In the genomic region with DNA sequence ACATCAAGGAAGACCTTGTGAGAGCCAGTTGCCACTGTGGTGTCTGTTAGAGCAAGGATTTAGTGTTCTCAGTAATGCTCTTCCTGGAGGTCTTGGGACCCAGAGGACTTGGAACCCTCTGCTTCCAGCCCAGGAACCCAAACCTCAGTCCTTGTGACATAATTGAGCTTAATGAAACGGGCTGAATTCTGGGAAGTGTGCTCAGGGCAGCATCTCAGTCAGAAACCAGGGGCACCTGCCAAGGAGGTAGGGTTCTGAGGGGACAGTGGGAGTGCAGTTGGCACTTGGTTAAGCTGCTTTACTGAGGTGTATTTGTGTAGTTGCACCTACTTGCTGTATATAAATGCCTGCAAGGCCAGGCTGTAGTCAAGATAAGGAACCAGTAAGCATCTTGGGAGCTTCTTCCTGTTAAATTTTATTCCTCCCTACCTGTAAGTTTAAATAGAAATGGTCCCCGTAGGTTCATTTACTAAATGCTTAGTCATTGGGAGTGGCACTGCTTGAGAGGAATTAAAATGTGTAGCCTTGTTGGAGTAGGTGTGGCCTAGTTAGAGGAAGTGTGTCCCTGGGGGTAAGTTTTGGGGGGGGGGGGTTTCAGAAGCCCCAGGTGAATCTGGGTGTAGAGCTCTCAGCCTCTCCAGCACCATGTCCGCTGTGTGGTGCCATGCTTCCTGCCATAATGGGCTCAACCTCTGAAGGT, we compare ENCODE assay signal across 21 mouse cellular contexts. TPM values are rescaled to one million over a fixed set of nuclear protein-coding genes. Genes with fewer than 3 reads are reported as not detected.
DNase-seq lines count a peak whose midpoint lies in the region; ATAC-seq and TF ChIP-seq lines count a peak whose summit lies in the region.
"Had no signal": no experiment of that assay in that cellular context is flagged by ENCODE, and none has a peak within 500 bp of the region (broad histone marks: within the 10 kb centered on the region; RNA-seq: fewer than 3 reads in every experiment).

No protein-coding gene starts in this region.

- no peak for TF ChIP-seq POLR2A in bone marrow, adult 2 months (IDR thresholded peaks at IDR 0.05; ENCODE audit: borderline replicate concordance, control insufficient read depth, low read depth, low read length)

- no peak for ATAC-seq in liver, embryonic 13.5 days (ENCODE audit: low read depth)
- ATAC-seq: activated CD4-positive, CD25-positive, alpha-beta regulatory T cell, adult 4 months; CD4-positive, CD25-positive, alpha-beta regulatory T cell, adult 4 months; intestine, postnatal 0 days had no signal

- 50% methylated on average over 3 of the region's 3 CpGs for WGBS in bone marrow, adult 2 months
- 51% methylated on average over 3 of the region's 3 CpGs for WGBS in liver, embryonic 13.5 days (ENCODE audit: insufficient replicate concordance)

- no peak overlapping the region for H3K4me2 ChIP-seq in liver, embryonic 13.5 days
- H3K4me2 ChIP-seq: forebrain, embryonic 12.5 days; hindbrain, embryonic 13.5 days; midbrain, embryonic 11.5 days; neural tube, embryonic 13.5 days had no signal

- peak overlapping the region; percentile 26; the same call in 1 of the 2 replicates for H3K9ac ChIP-seq in ES-E14 (ENCODE audit: insufficient read depth, low read depth, low read length, poor library complexity, severe bottlenecking)
- no peak overlapping the region for H3K9ac ChIP-seq in liver, embryonic 13.5 days
- H3K9ac ChIP-seq: forebrain, embryonic 12.5 days; hindbrain, embryonic 13.5 days; neural tube, embryonic 13.5 days had no signal

- peaks cover 10 to 21% of the 10 kb centered on the region in 2 experiments for H3K4me1 ChIP-seq in ES-E14 (ENCODE audit: control insufficient read depth in 2 of 2, insufficient read depth in 2 of 2, low read length in 2 of 2, poor library complexity in 1 of 2)
- peaks cover 6% of the 10 kb centered on the region for H3K4me1 ChIP-seq in bone marrow, adult 2 months (ENCODE audit: control insufficient read depth, insufficient read depth, low read length)
- peaks cover 71% of the 10 kb centered on the region for H3K4me1 ChIP-seq in liver, embryonic 13.5 days (replicated peaks)

- H3K4me3 ChIP-seq in ES-E14 (ENCODE audit: insufficient read depth in 1 of 2, low read depth in 1 of 2, low read length in 2 of 2, poor library complexity in 1 of 2, severe bottlenecking in 1 of 2), result no peak overlapping the region
- no peak overlapping the region for H3K4me3 ChIP-seq in bone marrow, adult 2 months (replicated peaks; ENCODE audit: control insufficient read depth, low read depth, low read length)
- H3K4me3 ChIP-seq in liver, embryonic 13.5 days (replicated peaks), result no peak overlapping the region
- H3K4me3 ChIP-seq: forebrain, embryonic 12.5 days; hindbrain, embryonic 13.5 days; neural tube, embryonic 13.5 days had no signal

- in situ Hi-C loops in ES-E14 (cut with MboI; ENCODE audit: low sequenced_read_pairs in 2 of 2, unreplicated experiment in 2 of 2), result no loop called here

- peak; percentile 46 to 47 for DNase-seq in kidney, postnatal 36 days
- DNase-seq in kidney, adult 11 months, result no peak
- DNase-seq in ES-E14 (ENCODE audit: low read depth, low spot score), result no peak
- no peak for DNase-seq in liver, embryonic 13.5 days
- no peak for DNase-seq in lung, postnatal 36 days
- no peak for DNase-seq in adipocyte (ENCODE audit: low spot score)
- DNase-seq: adrenal gland, postnatal 25 days; gastrocnemius, postnatal 25 days had no signal

- H3K27me3 ChIP-seq in liver, embryonic 13.5 days, result no peaks in the 10 kb centered on the region
- H3K27me3 ChIP-seq: forebrain, embryonic 12.5 days; hindbrain, embryonic 13.5 days; neural tube, embryonic 13.5 days had no signal

- TF ChIP-seq CTCF in bone marrow, adult 2 months (IDR thresholded peaks at IDR 0.05; ENCODE audit: control insufficient read depth, insufficient read depth, low read length), result no peak

- H3K36me3 ChIP-seq in ES-E14 (ENCODE audit: control insufficient read depth, insufficient read depth, low read length, poor library complexity, severe bottlenecking), result no peaks in the 10 kb centered on the region
- H3K36me3 ChIP-seq in liver, embryonic 13.5 days, result no peaks in the 10 kb centered on the region
- H3K36me3 ChIP-seq: forebrain, embryonic 12.5 days; hindbrain, embryonic 13.5 days; neural tube, embryonic 13.5 days had no signal

- peak overlapping the region; percentile 71 for H3K27ac ChIP-seq in ES-E14 (ENCODE audit: insufficient read depth, low read depth, low read length, poor library complexity, severe bottlenecking)
- H3K27ac ChIP-seq in bone marrow, adult 2 months (ENCODE audit: control insufficient read depth, insufficient read depth, low read depth, low read length, poor library complexity), result 0 out of 2 replicates have a peak overlapping the region, but pooled peaks have one; percentile 5
- H3K27ac ChIP-seq in liver, embryonic 13.5 days, result peak overlapping the region; percentile 43
- H3K27ac ChIP-seq: forebrain, embryonic 12.5 days; hindbrain, embryonic 13.5 days; neural tube, embryonic 13.5 days had no signal

- H3K9me3 ChIP-seq in ES-E14 (ENCODE audit: control insufficient read depth, insufficient read depth, low read depth, low read length), result no peaks in the 10 kb centered on the region
- no peaks in the 10 kb centered on the region for H3K9me3 ChIP-seq in liver, embryonic 13.5 days (replicated peaks)
- H3K9me3 ChIP-seq: forebrain, embryonic 12.5 days; hindbrain, embryonic 13.5 days; neural tube, embryonic 13.5 days had no signal

TF ChIP-seq in ES-E14, 5 proteins besides CTCF, POLR2A, EP300 and RAD21:
- TF ChIP-seq HCFC1 (IDR thresholded peaks at IDR 0.05; ENCODE audit: borderline replicate concordance, insufficient read depth, low read length) (no peak), CHD2 (IDR thresholded peaks at IDR 0.05; ENCODE audit: low read depth, low read length) (no peak), MAFK (IDR thresholded peaks at IDR 0.05; ENCODE audit: insufficient read depth, low read depth, low read length) (peak; percentile 56; the same call in 1 of the 2 replicates), ZC3H11A (IDR thresholded peaks at IDR 0.05; ENCODE audit: borderline replicate concordance, low read depth, low read length) (no peak), ZNF384 (IDR thresholded peaks at IDR 0.05; ENCODE audit: low read depth, low read length) (no peak)

RNA-seq across cellular contexts. Expression of a gene that starts 16.7 kb away (rescaled TPM):
- 38.8 and 51.9 TPM in 2 replicates for total RNA-seq in ES-E14 (2012; rRNA removed)
- polyA plus RNA-seq in bone marrow, adult 2 months (2011; ENCODE audit: insufficient read depth, insufficient read length, low replicate concordance, missing spikeins), result 12.4 and 32.0 TPM in 2 replicates
- 24.8 and 25.2 TPM in 2 replicates for polyA plus RNA-seq in liver, embryonic 13.5 days (2015; fragmentation: Nextera tagmentation; extraction: Ambion mirVana)

RNA-seq across cellular contexts. Expression of a gene that starts 36.0 kb away (rescaled TPM):
- total RNA-seq in ES-E14 (2012; rRNA removed), result 0.32 and 0.58 TPM in 2 replicates
- polyA plus RNA-seq in bone marrow, adult 2 months (2011; ENCODE audit: insufficient read depth, insufficient read length, low replicate concordance, missing spikeins), result not detected in 2 replicates
- 0.06 TPM in 1 of 2 replicates, not detected in the other for polyA plus RNA-seq in liver, embryonic 13.5 days (2015; fragmentation: Nextera tagmentation; extraction: Ambion mirVana)
- total RNA-seq: adrenal gland, postnatal 25 days; gastrocnemius, postnatal 25 days; monocyte, adult 5-6 weeks had no signal
- polyA plus RNA-seq: activated CD4-positive, CD25-positive, alpha-beta regulatory T cell, adult 4 months; CD4-positive, CD25-positive, alpha-beta regulatory T cell, adult 4 months; forebrain, embryonic 12.5 days; heart, postnatal 0 days; limb, embryonic 11.5 days; liver, embryonic 16.5 days; spleen, adult 2 months had no signal

RNA-seq across cellular contexts. Expression of a gene that starts 42.5 kb away (rescaled TPM):
- total RNA-seq in ES-E14 (2012; rRNA removed), result 5.6 and 6.6 TPM in 2 replicates
- 0.61 TPM in 1 of 2 replicates, not detected in the other for polyA plus RNA-seq in bone marrow, adult 2 months (2011; ENCODE audit: insufficient read depth, insufficient read length, low replicate concordance, missing spikeins)
- 1.8 and 2.1 TPM in 2 replicates for polyA plus RNA-seq in liver, embryonic 13.5 days (2015; fragmentation: Nextera tagmentation; extraction: Ambion mirVana)

Comparison
In these comparisons a context has a peak if more than half of its experiments do, and no peak if none do; other contexts are left out.
1. DNase-seq: peak in kidney, postnatal 36 days (2 of 2); none in kidney, adult 11 months (single experiment), ES-E14 (single experiment), liver, embryonic 13.5 days (single experiment), lung, postnatal 36 days (single experiment) and adipocyte (single experiment).
2. H3K27ac ChIP-seq: peak in every context shown above with its lines; median percentile 71 in ES-E14; 43 in liver, embryonic 13.5 days; 5 in bone marrow, adult 2 months.